Mouse (Mus musculus): ENCODE data around the gene Klhdc3.

Gene Klhdc3

DNA sequence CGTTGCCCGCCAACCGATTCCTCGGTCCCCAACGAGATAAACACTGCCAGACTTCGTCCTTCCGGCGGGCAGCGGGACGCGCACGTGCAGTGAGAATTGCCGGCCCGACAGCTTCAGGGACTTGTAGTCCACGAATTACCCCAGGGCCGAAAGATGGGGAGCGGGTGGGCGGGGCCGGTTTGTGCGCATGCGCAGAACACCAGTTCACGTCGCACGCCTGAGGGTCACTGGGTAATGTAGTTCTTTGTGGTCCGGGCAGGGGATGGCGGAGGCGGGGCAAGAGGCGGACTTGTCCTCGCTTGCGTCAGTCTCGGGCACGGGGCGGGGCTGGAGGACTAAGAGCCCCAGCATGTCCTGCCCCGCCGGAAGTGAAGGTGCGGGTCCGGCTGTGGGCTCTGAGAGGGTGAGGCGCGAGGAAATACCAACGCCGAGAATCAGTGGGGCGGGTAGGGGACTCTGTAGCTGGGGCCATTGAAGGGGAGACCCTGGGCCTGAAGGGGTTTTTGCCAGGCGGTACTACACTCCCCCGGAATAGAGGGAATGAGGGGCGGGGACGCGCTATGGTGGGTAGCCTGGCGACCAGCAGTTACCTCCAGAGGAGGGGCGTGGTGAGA is at the start of gene Klhdc3:
TSS of gene Klhdc3 (minus strand) at position 155 of the 614 bp plus-strand sequence.
- DNase-seq (ENCODE audit: low spot score), result peak; percentile 97

GRCm38 (mm10) chr17:46728904-46729318 is 48.2 kb upstream of the Klhdc3 start, which contains the start of gene Gnmt:
Gnmt (minus strand) TSS chr17:46729168.
- DNase-seq (ENCODE audit: low spot score), result no peak

GRCm38 (mm10) chr17:46728496-46728895 is 47.8 kb upstream of the Klhdc3 start:
- no peak for DNase-seq (ENCODE audit: low spot score)

GRCm38 (mm10) chr17:46728021-46728420 is 47.3 kb upstream of the Klhdc3 start:
- no peak for DNase-seq (ENCODE audit: low spot score)

- no peak for DNase-seq (ENCODE audit: low spot score)
Observed at GRCm38 (mm10) chr17:46727271-46727670, 46.6 kb upstream of the Klhdc3 start.

- DNase-seq (ENCODE audit: low spot score), result no peak
Observed at GRCm38 (mm10) chr17:46725731-46726645, 45.3 kb upstream of the Klhdc3 start.

DNA sequence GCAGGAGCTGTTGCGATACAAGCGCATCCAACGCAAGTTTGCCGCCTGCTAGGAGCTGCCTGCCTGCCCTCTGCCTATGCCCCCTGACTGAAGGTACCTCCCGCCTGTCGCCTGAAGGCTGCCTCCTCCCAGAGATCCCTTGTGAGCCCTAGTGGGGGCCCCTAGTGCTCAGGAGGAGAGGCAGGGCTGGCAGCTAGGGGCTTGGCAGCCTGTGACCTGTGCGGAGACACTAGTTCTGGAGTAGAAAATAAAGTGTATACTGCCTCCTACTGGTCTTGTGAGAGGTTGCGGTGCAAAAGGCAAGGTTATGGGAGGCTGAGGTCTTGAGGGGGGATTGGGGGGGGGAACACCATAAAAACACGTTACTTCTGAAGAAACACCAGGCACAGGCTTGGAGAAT is 44.6 kb upstream of the Klhdc3 start:
- DNase-seq (ENCODE audit: low spot score), result peak; percentile 54

DNA sequence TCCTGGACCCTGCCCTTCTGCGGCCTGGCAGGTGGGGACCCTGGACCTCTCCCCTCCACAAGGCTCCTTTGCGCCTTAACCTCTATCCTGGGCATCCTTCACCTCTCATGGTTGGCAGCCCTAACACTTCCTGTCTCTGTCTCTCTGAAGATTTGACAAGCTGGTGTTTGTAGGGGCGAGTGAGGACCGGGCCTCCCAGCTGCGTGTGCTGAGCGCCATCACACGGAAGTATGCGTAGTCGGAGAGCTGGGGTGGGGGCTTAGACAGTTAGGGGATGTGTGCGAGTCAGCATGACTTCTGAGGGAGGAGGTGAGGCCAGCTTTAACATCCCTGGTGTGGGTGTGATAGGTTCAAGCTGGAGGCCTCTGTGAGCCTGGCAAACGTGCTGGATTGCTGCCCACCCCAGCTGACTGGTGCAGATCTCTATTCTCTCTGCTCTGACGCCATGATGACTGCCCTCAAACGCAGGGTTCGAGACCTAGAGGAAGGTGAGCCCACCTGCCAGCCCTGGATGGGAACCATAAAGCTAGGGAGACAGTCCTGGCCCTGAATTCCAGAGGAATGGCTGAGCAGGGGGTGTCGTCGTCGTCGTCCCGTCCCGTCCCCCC is 43.9 kb upstream of the Klhdc3 start:
- no peak for DNase-seq (ENCODE audit: low spot score)

DNA sequence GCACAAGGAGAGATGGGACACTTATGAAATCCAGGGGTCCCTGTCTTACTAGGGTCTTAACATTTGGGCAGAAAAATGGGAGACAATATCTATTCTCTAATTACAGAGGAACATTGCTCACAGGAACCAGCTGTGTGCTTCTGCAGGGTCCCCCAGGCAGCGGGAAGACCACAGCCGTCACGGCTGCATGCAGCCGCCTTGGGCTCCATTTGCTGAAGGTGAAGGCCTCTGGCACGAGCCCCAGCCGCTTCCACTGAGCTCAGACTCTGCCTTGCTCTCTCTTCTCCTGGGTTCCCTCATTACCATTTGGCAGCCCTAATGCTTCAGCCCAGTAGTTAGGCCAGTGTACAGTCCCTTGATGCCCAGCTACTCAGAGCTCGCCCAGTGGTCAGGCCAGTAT is 40.4 kb upstream of the Klhdc3 start:
- DNase-seq (ENCODE audit: low spot score), result no peak

- no peak for DNase-seq (ENCODE audit: low spot score)
Observed at GRCm38 (mm10) chr17:46714756-46715481, 34.2 kb upstream of the Klhdc3 start.

GRCm38 (mm10) chr17:46713849-46714248 is 33.1 kb upstream of the Klhdc3 start:
- DNase-seq (ENCODE audit: low spot score), result no peak

DNA sequence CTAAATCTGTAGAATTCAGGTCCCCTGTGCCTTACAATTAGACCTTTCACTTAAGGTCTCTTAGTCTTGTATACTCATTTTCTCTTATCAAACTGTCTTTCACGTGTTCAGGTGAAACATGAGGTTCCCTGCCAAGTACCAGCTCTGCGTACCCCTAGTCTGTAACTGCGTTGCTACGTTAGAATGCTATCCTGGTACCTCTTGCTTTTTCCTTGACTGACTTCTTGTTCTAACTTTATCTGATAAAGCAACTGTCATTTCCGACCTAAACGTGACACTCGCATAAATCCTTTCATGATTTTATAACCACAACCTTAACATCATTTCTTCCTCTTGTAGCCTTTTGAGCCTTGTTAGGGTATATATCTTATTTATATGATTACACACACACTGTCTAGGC is 31.7 kb upstream of the Klhdc3 start:
- DNase-seq (ENCODE audit: low spot score), result no peak

- DNase-seq (ENCODE audit: low spot score), result no peak
Observed at GRCm38 (mm10) chr17:46711612-46712271, 31.0 kb upstream of the Klhdc3 start.

- peak; percentile 91 for DNase-seq (ENCODE audit: low spot score)
Observed at GRCm38 (mm10) chr17:46710959-46711597, 30.4 kb upstream of the Klhdc3 start, which contains the start of gene Pex6. Pex6 (plus strand) TSS chr17:46711463.

- no peak for DNase-seq (ENCODE audit: low spot score)
Observed at GRCm38 (mm10) chr17:46706375-46707089, 25.8 kb upstream of the Klhdc3 start.

DNA sequence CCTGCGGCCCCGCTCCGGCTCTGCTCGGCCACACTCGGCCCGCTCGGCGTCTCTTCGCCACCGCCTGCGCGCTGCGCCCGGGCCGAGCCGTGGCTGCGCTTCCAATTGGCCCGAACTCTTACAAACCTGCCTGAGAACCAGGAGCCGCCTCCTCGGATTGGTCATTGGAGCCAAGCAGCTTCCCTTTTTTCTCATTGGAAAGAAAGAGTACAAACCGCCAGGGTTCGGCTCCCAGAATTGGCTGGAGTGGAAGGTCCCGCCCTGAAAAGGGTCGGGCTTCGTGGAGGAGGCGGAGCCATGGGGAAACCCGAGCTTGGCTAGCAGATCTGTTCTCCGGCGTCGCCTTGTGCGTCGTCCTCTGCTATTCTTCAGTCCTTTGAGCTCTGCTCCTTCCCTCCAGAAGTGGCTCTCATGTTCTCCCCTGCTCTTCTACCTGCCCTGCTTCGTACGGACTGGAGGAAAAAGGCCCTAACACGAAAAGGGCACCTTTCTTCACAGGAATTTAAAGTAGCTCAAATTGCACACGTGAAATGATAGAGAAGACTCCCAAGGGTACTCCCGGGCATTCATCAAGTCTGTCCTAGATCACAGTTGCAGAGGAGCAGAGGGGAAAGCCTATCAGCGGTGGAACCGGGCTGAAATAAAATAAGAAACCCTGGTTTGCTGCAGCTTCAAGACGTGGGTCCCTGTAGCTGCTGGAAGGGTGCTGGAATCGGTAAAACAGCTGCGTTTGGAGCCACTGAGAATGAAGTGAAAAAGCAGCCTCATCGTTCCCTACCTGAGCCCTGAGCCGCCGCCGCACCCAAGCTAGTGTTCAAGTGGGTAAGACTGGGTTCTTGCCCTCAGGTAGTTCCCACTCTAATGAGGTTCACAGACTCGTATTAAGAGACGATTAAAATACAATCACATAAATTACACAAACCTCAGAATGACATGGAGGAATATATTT is 24.4 kb upstream of the Klhdc3 start, which contains the start of gene Ppp2r5d:
TSS of gene Ppp2r5d (minus strand) at position 225 of the 949 bp plus-strand sequence.
- DNase-seq (ENCODE audit: low spot score), result peak; percentile 97

DNA sequence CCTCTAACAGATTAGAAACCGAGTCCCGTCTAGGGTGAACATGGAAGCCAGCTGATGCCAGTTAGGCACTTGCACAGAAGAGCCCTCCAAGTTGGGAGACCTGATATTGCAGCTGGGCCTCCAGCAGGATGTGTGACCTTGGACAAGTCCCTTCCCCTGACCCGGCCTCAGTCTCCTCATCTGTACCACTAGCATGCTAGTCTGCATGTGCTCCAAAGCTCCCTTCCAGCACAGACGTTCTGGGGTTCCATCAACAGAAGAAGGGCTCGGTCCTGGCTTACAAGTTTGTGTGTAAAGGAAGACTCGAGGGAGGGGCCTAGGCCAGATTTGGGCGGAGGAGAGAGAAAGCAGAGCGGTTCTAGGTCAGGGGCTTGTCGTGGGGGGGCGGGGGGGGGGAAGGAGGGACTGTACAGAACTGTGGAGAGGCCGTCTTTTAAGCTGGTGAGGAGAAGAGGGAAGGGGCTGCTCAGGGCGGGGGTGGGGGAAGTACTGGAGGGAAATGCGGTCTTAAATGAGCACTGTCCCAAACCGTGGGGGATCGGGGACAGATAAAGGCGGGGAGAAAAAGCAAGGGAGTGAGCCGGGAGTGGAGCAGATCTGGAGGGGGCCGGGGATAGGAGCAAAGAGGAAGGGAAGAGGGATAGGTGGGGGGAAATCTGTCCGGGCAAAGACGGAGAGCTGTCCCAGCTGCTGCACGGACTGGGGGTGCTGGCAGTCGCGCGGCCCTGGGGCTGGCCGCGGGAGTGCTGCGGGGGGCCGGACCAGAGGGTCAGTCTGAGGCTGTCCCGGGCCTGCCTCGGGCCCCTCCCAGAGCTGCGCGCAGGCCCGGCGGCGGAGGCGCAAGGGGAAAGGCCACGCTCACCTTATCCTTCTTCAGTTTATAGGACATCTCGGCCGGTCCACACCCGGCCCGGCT is 23.5 kb upstream of the Klhdc3 start:
- DNase-seq (ENCODE audit: low spot score), result no peak

DNA sequence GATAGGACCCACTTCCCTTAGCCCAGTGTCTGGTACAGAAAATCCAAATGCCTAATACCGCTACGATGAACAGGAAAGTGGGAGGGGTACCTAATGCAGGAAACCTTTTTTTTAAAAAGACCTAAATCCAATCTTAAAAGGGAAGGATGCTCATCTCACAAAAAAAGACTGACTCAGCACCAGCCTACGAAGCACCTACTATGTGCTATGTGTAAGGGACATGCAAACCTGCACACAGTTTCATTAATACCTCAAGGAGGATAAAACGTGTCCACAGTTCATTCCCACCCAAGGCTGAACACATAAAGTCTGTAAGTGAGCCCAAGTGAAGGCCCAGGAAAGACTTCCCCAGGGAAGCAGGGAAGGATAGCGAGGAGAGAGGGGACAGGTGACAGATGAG is 21.8 kb upstream of the Klhdc3 start:
- no peak for DNase-seq (ENCODE audit: low spot score)
